Mouse (Mus musculus): Measurements from ENCODE around the gene Fosb. TPM values are rescaled to one million over a fixed set of nuclear protein-coding genes. Genes with fewer than 3 reads are reported as not detected.

The Fosb gene
- polyA plus RNA-seq, 1 experiment from 2014 or later: not detected

DNA sequence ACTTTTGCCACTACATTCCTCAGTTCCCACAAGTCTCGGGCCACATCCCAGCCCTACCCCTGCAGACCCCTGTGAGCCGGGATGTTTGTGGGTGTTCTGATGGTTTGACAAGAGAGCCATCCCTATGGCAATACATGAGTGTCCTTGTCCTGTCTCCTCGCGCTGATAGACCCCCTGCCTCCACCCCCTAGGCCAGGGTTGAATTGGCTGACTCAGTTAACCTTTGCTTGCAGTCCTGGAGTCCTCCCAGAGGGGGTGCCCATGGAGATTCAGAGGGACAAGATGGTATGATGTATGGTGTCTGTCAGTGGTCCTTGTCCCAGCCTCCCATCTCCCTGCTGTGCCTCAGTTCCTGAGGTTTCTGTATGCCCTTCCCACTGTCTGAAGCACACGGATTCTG is 4.2 kb upstream of the Fosb start:
- Histone ChIP-seq H3K9ac (replicated peaks; ENCODE audit: low read depth, low read length) (no peak overlapping the region), H3K36me3 (ENCODE audit: control insufficient read depth, insufficient read depth, low read length) (no peaks in the 10 kb centered on the region), H3K4me3 (ENCODE audit: low read depth, low read length) (no peak overlapping the region), H3K27me3 (ENCODE audit: control insufficient read depth, insufficient read depth, low read length) (no peaks in the 10 kb centered on the region), H3K4me2 (ENCODE audit: low read depth, low read length) (no peak overlapping the region), H3K9me3 (ENCODE audit: control insufficient read depth, low read length) (no peaks in the 10 kb centered on the region), H3K4me1 (ENCODE audit: control insufficient read depth, insufficient read depth, low read length) (peaks cover 7% of the 10 kb centered on the region), H3K27ac (ENCODE audit: low read depth, low read length) (no peak overlapping the region)
- no peak for ATAC-seq (ENCODE audit: low read depth)
- WGBS: 47% methylated on average over 5 of the region's 5 CpGs

DNA sequence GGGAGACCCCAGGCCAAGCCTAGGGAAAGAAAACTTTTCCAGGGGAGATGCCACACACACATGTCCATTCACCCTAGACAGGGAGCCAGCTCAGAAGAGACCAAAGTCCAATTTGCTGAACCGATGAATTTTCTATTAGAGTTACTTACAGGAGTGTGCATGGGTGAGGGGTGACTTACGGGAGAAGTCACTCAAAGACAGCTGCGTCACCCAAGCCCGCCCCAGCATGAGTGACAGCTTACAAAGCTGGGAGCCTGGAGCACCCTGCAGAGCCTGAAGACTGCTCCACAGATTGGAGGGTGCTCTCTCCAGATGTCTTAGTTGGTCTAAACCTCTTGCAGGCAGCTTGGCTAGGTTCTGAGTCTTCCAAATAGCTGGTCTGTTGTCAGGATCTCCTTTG is 2.1 kb upstream of the Fosb start:
- Histone ChIP-seq H3K4me1 (ENCODE audit: control insufficient read depth, insufficient read depth, low read length) (peaks cover 14% of the 10 kb centered on the region), H3K9me3 (ENCODE audit: control insufficient read depth, low read length) (no peaks in the 10 kb centered on the region), H3K27me3 (ENCODE audit: control insufficient read depth, insufficient read depth, low read length) (0 out of 2 replicates have a peak, but pooled peaks cover under 1% of the 10 kb centered on the region), H3K27ac (ENCODE audit: low read depth, low read length) (no peak overlapping the region), H3K4me3 (ENCODE audit: low read depth, low read length) (no peak overlapping the region), H3K36me3 (ENCODE audit: control insufficient read depth, insufficient read depth, low read length) (no peaks in the 10 kb centered on the region), H3K9ac (replicated peaks; ENCODE audit: low read depth, low read length) (no peak overlapping the region), H3K4me2 (ENCODE audit: low read depth, low read length) (no peak overlapping the region)
- ATAC-seq (ENCODE audit: low read depth): no peak
- WGBS: 42% methylated on average over 4 of the region's 4 CpGs

DNA sequence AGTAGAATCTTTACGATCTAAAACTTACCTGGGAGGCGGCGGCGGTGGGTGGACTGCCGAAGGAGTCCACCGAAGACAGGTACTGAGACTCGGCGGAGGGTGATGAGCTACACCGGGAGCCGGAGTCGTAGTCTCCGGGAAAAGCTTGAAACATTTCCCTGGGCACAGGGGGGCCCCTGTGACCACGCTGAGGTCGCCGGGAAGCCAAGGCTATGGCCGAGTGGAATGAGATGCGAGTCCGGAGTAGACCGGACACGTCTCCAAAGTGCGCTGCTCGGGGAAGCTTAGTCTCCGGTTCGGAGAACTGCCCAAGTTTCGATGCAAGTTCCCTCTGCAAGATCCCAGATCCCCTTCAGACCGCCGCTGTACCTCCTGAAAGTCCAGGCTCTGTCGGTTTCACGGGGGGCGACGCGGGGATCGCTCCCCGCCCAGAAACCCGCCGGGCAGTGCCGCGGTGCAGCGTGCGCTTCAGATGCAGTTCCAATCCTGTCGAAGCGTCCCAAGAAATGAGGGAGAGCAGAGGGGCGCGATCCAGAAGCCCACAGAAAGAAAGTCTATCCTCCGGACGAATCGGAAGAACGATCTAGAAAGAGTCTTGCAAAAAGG is 470 bp downstream of the Fosb start:
- no peak for ATAC-seq (ENCODE audit: low read depth)
- H3K27ac ChIP-seq (ENCODE audit: low read depth, low read length): 0 out of 2 replicates have a peak overlapping the region, but pooled peaks have one; percentile 22
- H3K27me3 ChIP-seq (ENCODE audit: control insufficient read depth, insufficient read depth, low read length): peaks cover 23% of the 10 kb centered on the region
- 1% methylated on average over 48 of the region's 48 CpGs for WGBS
- H3K4me3 ChIP-seq (ENCODE audit: low read depth, low read length): peak overlapping the region; percentile 52
- peak overlapping the region; percentile 50; the same call in 1 of the 2 replicates for H3K9ac ChIP-seq (replicated peaks; ENCODE audit: low read depth, low read length)
- H3K4me2 ChIP-seq (ENCODE audit: low read depth, low read length): peak overlapping the region; percentile 83
- H3K4me1 ChIP-seq (ENCODE audit: control insufficient read depth, insufficient read depth, low read length): peaks cover 17% of the 10 kb centered on the region
- no peaks in the 10 kb centered on the region for H3K9me3 ChIP-seq (ENCODE audit: control insufficient read depth, low read length)
- no peaks in the 10 kb centered on the region for H3K36me3 ChIP-seq (ENCODE audit: control insufficient read depth, insufficient read depth, low read length)

DNA sequence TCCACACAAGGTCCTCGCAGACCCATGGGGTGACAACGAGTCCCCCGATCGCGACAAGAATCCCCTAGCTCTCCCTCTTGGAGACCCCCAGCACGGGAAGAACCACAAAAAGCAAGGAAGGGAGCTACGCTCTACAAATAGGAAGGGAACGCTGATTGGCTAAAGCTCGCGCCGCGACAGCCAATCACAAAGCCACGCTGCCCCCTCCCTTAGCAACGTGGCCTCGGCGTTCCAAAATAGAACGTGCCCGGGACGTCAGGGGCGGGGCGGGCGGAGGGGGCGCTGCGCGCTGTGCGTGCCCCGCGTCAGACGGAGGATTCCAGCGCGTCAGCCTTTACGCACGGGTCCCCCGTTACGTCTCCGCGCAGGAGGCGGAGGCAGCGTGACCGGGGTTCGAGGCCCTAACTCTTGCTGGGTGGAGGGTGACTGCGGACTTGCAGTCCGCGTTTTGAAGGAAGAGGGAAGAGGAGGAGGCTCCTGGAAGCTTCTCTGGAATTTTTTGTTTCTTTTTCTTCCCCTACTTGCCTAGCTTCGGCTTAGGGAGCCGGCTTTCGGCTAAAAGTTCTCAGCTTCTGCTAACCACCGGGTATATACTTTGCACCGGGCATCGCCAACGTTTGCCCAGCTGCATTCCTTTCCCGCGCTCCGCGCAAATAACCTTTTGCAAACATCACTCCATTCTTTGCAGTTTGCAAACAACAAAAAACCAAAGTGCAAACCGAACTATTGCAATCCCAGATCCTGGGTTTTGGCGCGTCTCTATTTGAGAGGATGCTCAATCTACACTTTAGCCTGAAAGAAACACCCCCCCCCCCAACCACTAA is 1.2 kb downstream of the Fosb start:
- Histone ChIP-seq H3K4me2 (ENCODE audit: low read depth, low read length) (peak overlapping the region; percentile 83), H3K9ac (replicated peaks; ENCODE audit: low read depth, low read length) (peak overlapping the region; percentile 32), H3K36me3 (ENCODE audit: control insufficient read depth, insufficient read depth, low read length) (no peaks in the 10 kb centered on the region), H3K9me3 (ENCODE audit: control insufficient read depth, low read length) (no peaks in the 10 kb centered on the region), H3K27me3 (ENCODE audit: control insufficient read depth, insufficient read depth, low read length) (peaks cover 27% of the 10 kb centered on the region), H3K4me3 (ENCODE audit: low read depth, low read length) (peak overlapping the region; percentile 52), H3K4me1 (ENCODE audit: control insufficient read depth, insufficient read depth, low read length) (peaks cover 20% of the 10 kb centered on the region), H3K27ac (ENCODE audit: low read depth, low read length) (peak overlapping the region; percentile 73)
- WGBS: 1% methylated on average over 57 of the region's 58 CpGs
- peak; percentile 88 for ATAC-seq (ENCODE audit: low read depth)

DNA sequence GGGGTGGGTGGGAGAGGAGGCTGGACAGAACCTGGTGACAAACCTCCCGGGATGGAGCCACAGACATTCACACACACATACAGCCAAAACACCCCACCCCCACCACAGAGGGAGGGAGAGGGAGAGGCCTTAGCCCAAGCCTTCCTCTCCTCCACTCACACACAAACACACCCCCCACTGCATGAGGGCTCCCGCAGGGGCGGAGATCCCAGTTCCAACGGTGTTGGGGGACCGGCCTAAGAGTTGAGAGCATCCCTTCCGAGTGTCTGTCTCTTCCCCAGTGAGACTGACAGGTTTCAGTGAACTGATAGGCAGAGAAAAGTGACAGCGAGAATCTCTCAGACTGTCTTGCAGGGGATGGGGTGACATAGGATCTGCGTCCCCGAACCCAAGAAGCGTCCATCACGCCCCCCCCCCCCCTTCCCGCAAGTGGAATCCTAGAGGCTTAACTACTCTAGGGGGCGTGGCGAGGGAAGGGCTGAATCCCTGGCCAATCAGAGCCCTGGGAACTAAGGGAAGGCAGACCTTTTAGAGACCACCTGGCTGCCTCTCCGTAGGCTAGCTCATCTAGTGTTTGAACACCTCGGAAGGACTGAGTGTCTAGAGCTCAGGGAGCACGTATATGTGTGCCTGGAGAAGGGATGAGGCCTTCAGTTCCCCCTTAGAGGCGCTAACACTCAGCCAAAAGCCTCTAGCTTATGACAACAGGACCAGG is 2.0 kb downstream of the Fosb start:
- peak overlapping the region; percentile 52 for H3K4me3 ChIP-seq (ENCODE audit: low read depth, low read length)
- peak overlapping the region; percentile 83 for H3K4me2 ChIP-seq (ENCODE audit: low read depth, low read length)
- peak overlapping the region; percentile 32; the same call in 1 of the 2 replicates for H3K9ac ChIP-seq (replicated peaks; ENCODE audit: low read depth, low read length)
- H3K27ac ChIP-seq (ENCODE audit: low read depth, low read length): peak overlapping the region; percentile 73
- WGBS: 3% methylated on average over 18 of the region's 18 CpGs
- peaks cover 32% of the 10 kb centered on the region for H3K27me3 ChIP-seq (ENCODE audit: control insufficient read depth, insufficient read depth, low read length)
- H3K36me3 ChIP-seq (ENCODE audit: control insufficient read depth, insufficient read depth, low read length): no peaks in the 10 kb centered on the region
- H3K9me3 ChIP-seq (ENCODE audit: control insufficient read depth, low read length): no peaks in the 10 kb centered on the region
- peaks cover 20% of the 10 kb centered on the region for H3K4me1 ChIP-seq (ENCODE audit: control insufficient read depth, insufficient read depth, low read length)
- peak; percentile 48 for ATAC-seq (ENCODE audit: low read depth)

DNA sequence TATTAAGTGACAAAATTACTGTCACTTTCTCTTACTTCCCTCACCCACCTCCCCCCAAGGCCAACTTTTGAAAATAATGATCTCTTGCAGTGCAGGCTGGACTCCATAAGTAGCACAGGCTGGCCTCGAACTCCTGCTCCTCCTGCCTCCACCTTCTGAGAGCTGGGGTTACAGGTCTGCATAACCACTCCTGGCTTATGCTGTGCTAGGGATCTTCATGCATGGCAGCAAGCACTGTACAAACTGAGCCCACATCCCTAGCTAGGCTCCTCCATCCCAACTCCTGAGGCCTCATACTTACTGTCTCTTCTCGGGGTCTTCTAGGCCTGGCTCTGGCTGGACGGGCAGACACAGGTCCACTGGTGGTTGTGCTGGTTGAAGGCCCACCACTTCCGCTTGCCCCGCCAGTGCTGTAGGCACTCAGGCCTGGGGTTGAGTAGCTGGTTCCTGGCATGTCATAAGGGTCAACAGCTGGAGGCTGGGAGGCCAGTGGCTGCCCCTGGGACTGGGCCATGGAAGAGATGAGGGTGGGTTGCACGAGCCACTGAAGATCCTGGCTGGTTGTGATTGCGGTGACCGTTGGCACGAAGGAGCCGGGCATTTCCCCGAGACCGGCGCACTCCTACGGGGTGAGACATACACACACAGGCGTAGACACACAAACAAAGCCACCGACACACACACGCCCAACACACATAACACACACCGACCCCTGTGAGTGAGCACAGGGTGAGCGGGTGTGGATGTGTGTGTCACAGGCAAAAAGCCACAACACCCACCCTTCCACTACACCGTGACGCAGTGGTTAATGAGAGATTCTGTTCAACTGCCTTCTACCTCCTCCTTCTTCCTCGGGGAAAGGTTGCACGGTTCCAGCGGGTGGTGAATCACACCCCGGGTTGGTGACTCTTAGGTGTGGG is 2.8 kb downstream of the Fosb start:
- no peaks in the 10 kb centered on the region for H3K36me3 ChIP-seq (ENCODE audit: control insufficient read depth, insufficient read depth, low read length)
- H3K27ac ChIP-seq (ENCODE audit: low read depth, low read length): no peak overlapping the region
- H3K9ac ChIP-seq (replicated peaks; ENCODE audit: low read depth, low read length): no peak overlapping the region
- peak overlapping the region; percentile 83 for H3K4me2 ChIP-seq (ENCODE audit: low read depth, low read length)
- WGBS: 66% methylated on average over 25 of the region's 25 CpGs
- ATAC-seq (ENCODE audit: low read depth): no peak
- peaks cover 35% of the 10 kb centered on the region for H3K27me3 ChIP-seq (ENCODE audit: control insufficient read depth, insufficient read depth, low read length)
- H3K4me3 ChIP-seq (ENCODE audit: low read depth, low read length): no peak overlapping the region
- H3K9me3 ChIP-seq (ENCODE audit: control insufficient read depth, low read length): no peaks in the 10 kb centered on the region
- H3K4me1 ChIP-seq (ENCODE audit: control insufficient read depth, insufficient read depth, low read length): peaks cover 20% of the 10 kb centered on the region

DNA sequence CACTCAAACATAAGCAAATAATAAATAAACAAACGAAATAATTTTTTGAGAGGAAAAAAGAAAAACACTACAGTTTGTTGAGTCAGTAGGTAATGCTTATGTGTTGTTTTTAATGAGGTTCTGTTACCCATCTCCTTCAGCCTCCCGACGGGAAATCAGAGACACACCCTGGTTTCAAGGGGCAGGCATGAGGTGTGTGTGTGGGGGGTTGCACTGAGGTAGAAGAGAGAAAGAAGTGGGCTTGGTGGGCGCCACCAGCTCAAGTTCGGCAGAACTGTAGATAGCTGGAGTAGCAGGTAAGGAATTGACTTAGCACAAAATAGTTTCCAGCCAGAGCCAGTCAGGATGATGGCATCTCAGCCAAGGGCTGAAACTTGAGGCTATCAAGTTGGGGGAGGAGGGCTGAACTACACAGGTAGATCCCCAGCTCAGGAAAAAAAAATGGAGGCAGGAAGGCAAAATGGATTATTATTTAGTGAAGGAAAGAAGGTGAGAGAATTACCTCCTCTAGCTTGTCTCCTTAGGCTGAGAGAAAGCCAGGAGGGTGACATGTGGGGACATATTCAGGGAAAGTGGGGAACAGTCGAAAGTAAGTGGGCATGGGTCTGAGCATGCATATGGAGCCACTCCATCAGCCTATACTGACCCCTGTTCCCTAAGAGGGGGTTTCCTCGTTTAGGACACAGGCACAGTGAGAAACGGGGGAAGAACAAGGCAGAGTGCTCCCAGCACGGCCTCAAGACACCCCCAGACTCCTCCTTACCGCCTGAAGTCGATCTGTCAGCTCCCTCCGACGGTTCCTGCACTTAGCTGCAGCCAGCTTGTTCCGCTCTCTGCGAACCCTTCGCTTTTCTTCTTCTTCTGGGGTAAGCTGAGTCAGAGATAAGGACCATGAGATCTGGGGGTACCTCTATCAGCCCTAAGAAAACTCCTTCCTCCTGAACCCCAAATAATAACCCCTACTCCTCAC is 3.8 kb downstream of the Fosb start:
- Histone ChIP-seq H3K4me3 (ENCODE audit: low read depth, low read length) (no peak overlapping the region), H3K9me3 (ENCODE audit: control insufficient read depth, low read length) (no peaks in the 10 kb centered on the region), H3K4me1 (ENCODE audit: control insufficient read depth, insufficient read depth, low read length) (peaks cover 20% of the 10 kb centered on the region), H3K9ac (replicated peaks; ENCODE audit: low read depth, low read length) (no peak overlapping the region), H3K36me3 (ENCODE audit: control insufficient read depth, insufficient read depth, low read length) (no peaks in the 10 kb centered on the region), H3K27me3 (ENCODE audit: control insufficient read depth, insufficient read depth, low read length) (peaks cover 35% of the 10 kb centered on the region), H3K4me2 (ENCODE audit: low read depth, low read length) (no peak overlapping the region), H3K27ac (ENCODE audit: low read depth, low read length) (no peak overlapping the region)
- WGBS: 52% methylated on average over 16 of the region's 16 CpGs
- no peak for ATAC-seq (ENCODE audit: low read depth)

DNA sequence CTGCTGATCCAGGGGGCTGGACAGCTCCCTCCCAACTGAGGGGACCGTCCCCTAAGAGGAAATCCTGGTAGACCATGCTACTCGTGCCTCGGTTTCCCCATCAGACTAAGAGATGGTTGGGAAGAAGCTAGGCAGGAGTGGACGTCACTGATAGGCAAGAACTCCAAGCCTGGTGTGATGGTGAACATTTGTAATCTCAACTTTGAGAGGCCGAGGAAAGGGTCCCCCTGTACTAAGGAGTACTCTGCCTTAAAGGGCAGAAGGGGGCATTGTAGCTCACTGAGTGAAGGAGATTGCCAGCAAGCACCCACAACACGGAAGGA is 4.5 kb downstream of the Fosb start:
- no peak overlapping the region for H3K9ac ChIP-seq (replicated peaks; ENCODE audit: low read depth, low read length)
- H3K27me3 ChIP-seq (ENCODE audit: control insufficient read depth, insufficient read depth, low read length): peaks cover 35% of the 10 kb centered on the region
- H3K27ac ChIP-seq (ENCODE audit: low read depth, low read length): no peak overlapping the region
- no peak overlapping the region for H3K4me2 ChIP-seq (ENCODE audit: low read depth, low read length)
- peaks cover 20% of the 10 kb centered on the region for H3K4me1 ChIP-seq (ENCODE audit: control insufficient read depth, insufficient read depth, low read length)
- H3K9me3 ChIP-seq (ENCODE audit: control insufficient read depth, low read length): no peaks in the 10 kb centered on the region
- H3K36me3 ChIP-seq (ENCODE audit: control insufficient read depth, insufficient read depth, low read length): no peaks in the 10 kb centered on the region
- ATAC-seq (ENCODE audit: low read depth): no peak
- H3K4me3 ChIP-seq (ENCODE audit: low read depth, low read length): no peak overlapping the region
- 17% methylated on average over 6 of the region's 6 CpGs for WGBS
